Mouse (Mus musculus): ENCODE results near the gene Spns2. TPM values are rescaled to one million over a fixed set of nuclear protein-coding genes. Genes with fewer than 3 reads are reported as not detected.
A peak's percentile ranks its signal among the peaks of the same experiment; 100 is the strongest.

Gene Spns2
- polyA plus RNA-seq, 1 experiment from 2014 or later, result 4.1 TPM

GRCm38 (mm10) chr11:72407574-72407973 is 82.1 kb downstream of the Spns2 start:
- H3K4me3 ChIP-seq (ENCODE audit: low read depth, low read length), result no peak overlapping the region
- no peak overlapping the region for H3K9ac ChIP-seq (replicated peaks)
- H3K9me3 ChIP-seq (ENCODE audit: low read length), result no peaks in the 10 kb centered on the region
- H3K4me2 ChIP-seq (ENCODE audit: low read depth, low read length), result no peak overlapping the region
- no peaks in the 10 kb centered on the region for H3K36me3 ChIP-seq (replicated peaks; ENCODE audit: insufficient read depth, low read length)
- peaks cover 8% of the 10 kb centered on the region; the same call in 1 of the 2 replicates for H3K27me3 ChIP-seq (ENCODE audit: insufficient read depth, low read length)
- TF ChIP-seq CTCF (IDR thresholded peaks at IDR 0.05; ENCODE audit: low read depth) (no peak), EP300 (IDR thresholded peaks at IDR 0.05; ENCODE audit: low read depth) (0 out of 2 replicates have a peak, but pooled peaks have one; percentile 18)
- DNase-seq, result no peak
- 32% methylated on average over 7 of the region's 7 CpGs for WGBS (ENCODE audit: insufficient replicate concordance)
- no peak overlapping the region for H3K27ac ChIP-seq (ENCODE audit: low read depth)
- peaks cover 11% of the 10 kb centered on the region for H3K4me1 ChIP-seq (ENCODE audit: insufficient read depth)
- ATAC-seq, result no peak

DNA sequence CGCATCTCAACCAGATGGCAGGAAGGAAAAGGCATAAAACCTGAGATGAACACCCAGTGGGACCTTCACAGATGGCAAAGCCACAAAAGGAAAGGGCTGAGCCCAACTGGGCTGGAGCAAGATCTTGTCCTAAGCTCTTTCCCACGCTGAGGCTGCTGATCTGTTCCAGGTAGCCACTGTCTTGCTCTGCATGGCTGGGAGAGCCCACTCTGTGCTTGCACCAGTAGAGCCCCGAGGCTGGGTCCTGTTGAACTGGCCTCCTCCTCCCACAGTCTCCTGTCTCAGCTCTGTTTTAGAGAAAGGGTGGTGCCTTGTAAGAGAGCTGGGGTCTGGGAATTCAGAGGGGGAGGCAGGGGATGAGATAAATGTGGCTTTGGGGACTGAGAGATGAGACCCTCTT is 82.6 kb downstream of the Spns2 start:
- H3K9me3 ChIP-seq (ENCODE audit: low read length), result no peaks in the 10 kb centered on the region
- no peak overlapping the region for H3K4me3 ChIP-seq (ENCODE audit: low read depth, low read length)
- H3K36me3 ChIP-seq (replicated peaks; ENCODE audit: insufficient read depth, low read length), result no peaks in the 10 kb centered on the region
- ATAC-seq (no peak), DNase-seq (no peak)
- H3K27ac ChIP-seq (ENCODE audit: low read depth), result no peak overlapping the region
- peaks cover 8% of the 10 kb centered on the region; the same call in 1 of the 2 replicates for H3K27me3 ChIP-seq (ENCODE audit: insufficient read depth, low read length)
- no peak for TF ChIP-seq EP300 (IDR thresholded peaks at IDR 0.05; ENCODE audit: low read depth)
- no peak for TF ChIP-seq CTCF (IDR thresholded peaks at IDR 0.05; ENCODE audit: low read depth)
- WGBS (ENCODE audit: insufficient replicate concordance), result 26% methylated on average over 3 of the region's 3 CpGs
- H3K9ac ChIP-seq (replicated peaks), result no peak overlapping the region
- no peak overlapping the region for H3K4me2 ChIP-seq (ENCODE audit: low read depth, low read length)
- peaks cover 11% of the 10 kb centered on the region for H3K4me1 ChIP-seq (ENCODE audit: insufficient read depth)

GRCm38 (mm10) chr11:72406079-72406675 is 83.5 kb downstream of the Spns2 start:
- H3K36me3 ChIP-seq (replicated peaks; ENCODE audit: insufficient read depth, low read length), result no peaks in the 10 kb centered on the region
- TF ChIP-seq CTCF (IDR thresholded peaks at IDR 0.05; ENCODE audit: low read depth) (no peak), EP300 (IDR thresholded peaks at IDR 0.05; ENCODE audit: low read depth) (no peak)
- no peak overlapping the region for H3K4me3 ChIP-seq (ENCODE audit: low read depth, low read length)
- DNase-seq (no peak), ATAC-seq (no peak)
- H3K27me3 ChIP-seq (ENCODE audit: insufficient read depth, low read length), result peaks cover 4% of the 10 kb centered on the region; the same call in 1 of the 2 replicates
- no peak overlapping the region for H3K4me2 ChIP-seq (ENCODE audit: low read depth, low read length)
- H3K27ac ChIP-seq (ENCODE audit: low read depth), result no peak overlapping the region
- no peaks in the 10 kb centered on the region for H3K9me3 ChIP-seq (ENCODE audit: low read length)
- peaks cover 4% of the 10 kb centered on the region; the same call in 1 of the 2 replicates for H3K4me1 ChIP-seq (ENCODE audit: insufficient read depth)
- WGBS (ENCODE audit: insufficient replicate concordance), result 64% methylated on average over 8 of the region's 8 CpGs
- no peak overlapping the region for H3K9ac ChIP-seq (replicated peaks)

DNA sequence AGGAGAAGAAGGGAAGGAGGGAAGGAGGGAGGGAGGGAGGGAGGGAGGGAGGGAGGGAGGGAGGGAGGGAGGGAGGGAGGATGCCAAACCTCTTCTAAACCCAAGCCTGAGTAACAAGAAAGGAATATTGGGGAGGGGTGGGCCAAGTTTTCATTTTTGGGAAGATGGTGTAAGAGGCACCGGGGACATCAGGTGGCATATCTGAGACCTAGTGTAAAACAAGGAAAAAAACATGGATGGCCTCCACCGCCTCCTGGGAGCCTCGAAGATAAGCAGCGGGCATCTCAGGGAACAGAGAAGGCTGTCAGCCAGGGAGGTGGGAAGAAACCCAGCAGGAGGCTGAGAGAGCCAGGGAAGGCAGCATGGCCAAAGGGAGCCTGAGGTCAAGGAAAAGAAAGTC is 84.2 kb downstream of the Spns2 start:
- Histone ChIP-seq H3K27me3 (ENCODE audit: insufficient read depth, low read length) (no peaks in the 10 kb centered on the region), H3K4me3 (ENCODE audit: low read depth, low read length) (no peak overlapping the region), H3K27ac (ENCODE audit: low read depth) (no peak overlapping the region), H3K36me3 (replicated peaks; ENCODE audit: insufficient read depth, low read length) (no peaks in the 10 kb centered on the region), H3K9ac (replicated peaks) (no peak overlapping the region), H3K9me3 (ENCODE audit: low read length) (no peaks in the 10 kb centered on the region), H3K4me1 (ENCODE audit: insufficient read depth) (no peaks in the 10 kb centered on the region), H3K4me2 (ENCODE audit: low read depth, low read length) (no peak overlapping the region)
- ATAC-seq (no peak), DNase-seq (no peak)
- 66% methylated on average over 4 of the region's 4 CpGs for WGBS (ENCODE audit: insufficient replicate concordance)
- TF ChIP-seq EP300 (IDR thresholded peaks at IDR 0.05; ENCODE audit: low read depth) (no peak), CTCF (IDR thresholded peaks at IDR 0.05; ENCODE audit: low read depth) (no peak)

- Histone ChIP-seq H3K36me3 (replicated peaks; ENCODE audit: insufficient read depth, low read length) (no peaks in the 10 kb centered on the region), H3K27ac (ENCODE audit: low read depth) (no peak overlapping the region)
- 83% methylated on average over 11 of the region's 12 CpGs for WGBS (ENCODE audit: insufficient replicate concordance)
Observed at GRCm38 (mm10) chr11:72402969-72403368, 86.7 kb downstream of the Spns2 start.

DNA sequence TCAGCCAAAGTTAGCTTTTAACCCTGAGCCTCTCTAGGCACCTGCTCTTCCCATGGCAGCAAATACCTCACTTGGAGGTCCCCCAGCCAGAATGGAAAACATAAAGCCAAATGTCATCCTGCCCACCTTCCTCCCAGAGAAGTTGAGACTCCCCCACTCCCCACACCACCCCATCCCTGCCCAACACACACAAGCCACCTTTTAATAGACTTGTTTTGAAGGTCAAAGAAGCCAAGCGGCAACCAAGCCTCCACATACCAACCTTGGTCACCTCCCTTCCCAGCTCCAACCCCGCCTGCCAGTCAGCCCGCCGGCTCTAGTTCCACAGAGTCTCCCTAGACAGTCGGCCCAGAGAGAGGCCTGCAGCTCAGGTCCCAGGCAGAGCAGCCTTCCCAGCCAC is 87.7 kb downstream of the Spns2 start:
- Histone ChIP-seq H3K4me2 (ENCODE audit: low read depth, low read length) (no peak overlapping the region), H3K27ac (ENCODE audit: low read depth) (no peak overlapping the region), H3K9me3 (ENCODE audit: low read length) (no peaks in the 10 kb centered on the region), H3K36me3 (replicated peaks; ENCODE audit: insufficient read depth, low read length) (no peaks in the 10 kb centered on the region), H3K27me3 (ENCODE audit: insufficient read depth, low read length) (no peaks in the 10 kb centered on the region), H3K9ac (replicated peaks) (no peak overlapping the region), H3K4me1 (ENCODE audit: insufficient read depth) (no peaks in the 10 kb centered on the region), H3K4me3 (ENCODE audit: low read depth, low read length) (no peak overlapping the region)
- no peak for ATAC-seq
- TF ChIP-seq EP300 (IDR thresholded peaks at IDR 0.05; ENCODE audit: low read depth) (no peak), CTCF (IDR thresholded peaks at IDR 0.05; ENCODE audit: low read depth) (no peak)
- WGBS (ENCODE audit: insufficient replicate concordance), result 69% methylated on average over 5 of the region's 5 CpGs
- no peak for DNase-seq

More at GRCm38 (mm10) chr11:72402969-72403368, 86.7 kb downstream of the Spns2 start:
- H3K4me2 ChIP-seq (ENCODE audit: low read depth, low read length), result no peak overlapping the region
- H3K9me3 ChIP-seq (ENCODE audit: low read length), result no peaks in the 10 kb centered on the region
- DNase-seq (no peak), ATAC-seq (no peak)
- no peak for TF ChIP-seq CTCF (IDR thresholded peaks at IDR 0.05; ENCODE audit: low read depth)
- no peak for TF ChIP-seq EP300 (IDR thresholded peaks at IDR 0.05; ENCODE audit: low read depth)
- no peaks in the 10 kb centered on the region for H3K27me3 ChIP-seq (ENCODE audit: insufficient read depth, low read length)
- H3K4me1 ChIP-seq (ENCODE audit: insufficient read depth), result no peaks in the 10 kb centered on the region
- no peak overlapping the region for H3K4me3 ChIP-seq (ENCODE audit: low read depth, low read length)
- H3K9ac ChIP-seq (replicated peaks), result no peak overlapping the region

Other genes starting within 250 kb of the Spns2 start
- gene Slc13a5, start 222.7 kb downstream of the Spns2 start, polyA plus RNA-seq (2015; fragmentation: Nextera tagmentation; extraction: Ambion mirVana), result not detected in 2 replicates
- gene Xaf1, start 188.3 kb downstream of the Spns2 start, polyA plus RNA-seq (2015; fragmentation: Nextera tagmentation; extraction: Ambion mirVana), result 11.7 and 13.1 TPM in 2 replicates
- not detected in 2 replicates for gene Fbxo39, start 175.5 kb downstream of the Spns2 start, polyA plus RNA-seq (2015; fragmentation: Nextera tagmentation; extraction: Ambion mirVana)
- 0.07 TPM in 1 of 2 replicates, not detected in the other for gene Tekt1, start 127.5 kb downstream of the Spns2 start, polyA plus RNA-seq (2015; fragmentation: Nextera tagmentation; extraction: Ambion mirVana)
- 3.5 and 4.0 TPM in 2 replicates for gene Smtnl2, start 78.2 kb downstream of the Spns2 start, polyA plus RNA-seq (2015; fragmentation: Nextera tagmentation; extraction: Ambion mirVana)
- 0.79 and 1.2 TPM in 2 replicates for gene Ggt6, start 54.4 kb downstream of the Spns2 start, polyA plus RNA-seq (2015; fragmentation: Nextera tagmentation; extraction: Ambion mirVana)
- 40.2 and 44.5 TPM in 2 replicates for gene Mybbp1a, start 48.5 kb downstream of the Spns2 start, polyA plus RNA-seq (2015; fragmentation: Nextera tagmentation; extraction: Ambion mirVana)
- 1.8 and 1.9 TPM in 2 replicates for gene Spns3, start 60.6 kb upstream of the Spns2 start, polyA plus RNA-seq (2015; fragmentation: Nextera tagmentation; extraction: Ambion mirVana)
- gene Ube2g1, start 117.4 kb upstream of the Spns2 start, polyA plus RNA-seq (2015; fragmentation: Nextera tagmentation; extraction: Ambion mirVana), result 28.1 and 28.6 TPM in 2 replicates
- gene Ankfy1, start 200.1 kb upstream of the Spns2 start, polyA plus RNA-seq (2015; fragmentation: Nextera tagmentation; extraction: Ambion mirVana), result 3.8 and 5.0 TPM in 2 replicates

Measured in liver, postnatal 0 days (tissue).